Mouse (Mus musculus): ENCODE data around the gene Zscan10. TPM values are rescaled to one million over a fixed set of nuclear protein-coding genes. Genes with fewer than 3 reads are reported as not detected.

The Zscan10 gene
- polyA plus RNA-seq, 1 experiment from 2014 or later = not detected

DNA sequence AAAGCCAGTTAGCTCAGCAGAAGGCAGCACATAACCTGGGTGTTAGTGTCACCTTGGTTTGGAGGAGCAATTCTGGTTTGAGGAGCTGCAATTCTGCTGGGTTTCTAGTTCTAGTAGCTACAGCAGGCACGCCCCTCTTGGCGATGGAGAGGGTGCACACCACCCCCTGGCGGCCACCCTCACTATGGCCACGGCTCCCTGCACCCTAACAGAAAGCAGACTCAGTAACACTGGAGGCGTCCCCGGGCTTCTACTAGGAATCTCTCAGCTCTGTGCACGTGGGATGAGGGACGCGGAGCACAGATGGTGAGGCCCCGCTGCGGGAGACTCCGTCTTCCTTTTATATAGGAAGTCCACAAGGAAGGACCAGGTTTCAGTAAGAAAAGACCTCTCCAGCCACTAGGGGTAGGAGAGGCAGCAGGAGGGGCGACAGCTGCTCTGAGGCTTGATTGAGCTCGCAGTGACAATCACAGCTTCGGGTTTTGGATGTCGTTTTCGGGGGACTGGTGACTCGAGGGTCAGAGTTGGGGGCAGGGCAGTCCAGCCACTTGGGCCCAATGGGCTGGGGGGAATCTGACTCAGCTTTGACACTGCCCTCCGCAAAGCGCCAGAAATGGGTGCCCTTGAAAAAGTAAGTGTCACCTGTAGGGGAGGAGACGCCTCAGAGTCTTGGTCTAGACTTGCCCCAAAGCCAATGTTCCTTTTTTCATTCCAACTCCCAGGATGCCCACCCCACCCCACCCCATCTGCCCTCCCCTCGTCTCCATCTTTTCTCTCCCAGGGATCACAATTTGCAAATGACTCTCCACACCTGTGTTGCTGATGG lies 29.8 kb downstream of the Zscan10 start:
- no peak for DNase-seq (ENCODE audit: low read depth, low spot score)
- peaks cover 7% of the 10 kb centered on the region for H3K27me3 ChIP-seq
- peak; percentile 94 for ATAC-seq
- CTCF ChIA-PET = interaction anchor here (0.8 to 2.0 kb wide), 11 partner anchors 9 to 78 kb away, joined by 3 to 9 read pairs (median 4); partner anchors contain the start of gene Bicdl2
- TF ChIP-seq CTCF (IDR thresholded peaks at IDR 0.05) = peak; percentile 97
- POLR2A ChIA-PET = no interaction called here
- in situ Hi-C loops (cut with MboI; ENCODE audit: low pct_unique_long_range_greater_than_20kb) = no loop called here

DNA sequence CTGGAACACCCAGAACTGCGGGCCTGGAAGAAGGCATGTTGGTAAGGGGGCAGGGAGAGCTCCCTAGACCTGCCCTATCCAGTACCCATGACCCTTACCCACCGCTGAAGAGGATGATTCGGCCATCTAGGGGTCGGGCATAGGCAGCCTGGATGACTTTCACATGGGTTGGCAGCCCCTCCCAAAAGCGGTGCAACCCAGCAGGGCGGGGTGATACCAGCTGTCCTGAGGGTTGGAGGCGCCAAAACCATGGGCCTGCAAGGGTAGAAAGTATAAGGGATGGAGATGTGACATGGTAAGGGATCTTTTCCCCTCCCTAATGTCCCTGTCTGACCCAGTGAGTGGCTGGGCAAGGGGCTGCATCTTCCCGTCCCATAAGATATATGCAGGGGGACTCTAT lies 30.6 kb downstream of the Zscan10 start:
- ChIA-PET POLR2A (no interaction called here), CTCF (interaction anchor here (2.0 kb wide), 1 partner anchor 21 kb away, joined by 6 read pairs; no protein-coding TSS in a partner anchor)
- in situ Hi-C loops (cut with MboI; ENCODE audit: low pct_unique_long_range_greater_than_20kb) = no loop called here
- ATAC-seq (no peak), DNase-seq (ENCODE audit: low read depth, low spot score) (no peak)
- no peak for TF ChIP-seq CTCF (IDR thresholded peaks at IDR 0.05)
- peaks cover 7% of the 10 kb centered on the region for H3K27me3 ChIP-seq

DNA sequence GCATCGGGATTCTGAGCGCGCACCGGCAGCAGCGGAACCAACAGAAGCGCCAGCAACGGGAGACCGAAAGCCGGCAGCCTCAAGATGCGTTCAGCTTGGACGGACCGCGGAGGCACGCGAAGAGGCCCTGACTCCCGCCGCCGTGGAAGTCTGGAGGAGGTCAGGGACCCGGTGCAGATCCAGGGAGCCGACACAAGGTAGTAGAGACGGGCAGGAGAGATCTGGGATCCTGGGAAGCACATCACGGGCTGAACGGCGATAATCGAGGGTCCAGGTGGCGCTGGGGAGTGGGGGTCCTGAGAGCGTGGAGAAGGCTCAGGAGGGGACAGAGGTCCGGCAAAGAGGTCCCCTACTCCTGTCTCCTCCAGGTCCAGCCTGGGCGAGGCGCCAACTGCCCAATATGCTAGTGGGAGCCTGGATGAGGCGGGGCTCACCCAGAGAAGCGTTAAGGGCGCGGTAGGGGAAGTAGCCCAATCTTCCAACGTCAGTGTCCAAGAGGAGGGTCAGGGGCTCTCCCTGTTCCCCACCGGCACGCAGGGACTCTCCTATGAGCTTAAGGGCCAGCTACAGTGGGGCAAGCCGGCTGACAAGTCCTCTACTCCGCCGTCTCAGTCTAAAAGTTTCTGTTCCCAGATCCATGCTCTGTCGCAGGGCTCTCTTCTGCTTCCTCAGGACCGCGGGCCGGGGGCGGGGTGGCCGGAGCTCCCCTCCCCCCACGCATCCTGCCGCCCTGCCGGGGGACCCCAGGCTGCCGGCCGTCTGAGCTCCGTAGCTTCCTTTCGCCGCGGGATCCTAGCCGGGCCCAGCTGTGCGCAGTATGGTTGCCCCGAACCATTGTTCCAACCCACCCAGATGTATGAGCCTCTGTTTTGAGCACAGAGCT lies 44.2 kb downstream of the Zscan10 start, which contains the start of gene Mmp25:
Mmp25 (minus strand) TSS at position 665 of the 883 bp plus-strand sequence.
- no peak for TF ChIP-seq CTCF (IDR thresholded peaks at IDR 0.05)
- in situ Hi-C loops (cut with MboI; ENCODE audit: low pct_unique_long_range_greater_than_20kb) = no loop called here
- ATAC-seq = no peak
- CTCF ChIA-PET = no interaction called here
- DNase-seq (ENCODE audit: low read depth, low spot score) = no peak
- POLR2A ChIA-PET = interaction anchor here (0.6 kb wide), 1 partner anchor 464 kb away, joined by 3 read pairs; no protein-coding TSS in a partner anchor
- no peaks in the 10 kb centered on the region for H3K27me3 ChIP-seq

DNA sequence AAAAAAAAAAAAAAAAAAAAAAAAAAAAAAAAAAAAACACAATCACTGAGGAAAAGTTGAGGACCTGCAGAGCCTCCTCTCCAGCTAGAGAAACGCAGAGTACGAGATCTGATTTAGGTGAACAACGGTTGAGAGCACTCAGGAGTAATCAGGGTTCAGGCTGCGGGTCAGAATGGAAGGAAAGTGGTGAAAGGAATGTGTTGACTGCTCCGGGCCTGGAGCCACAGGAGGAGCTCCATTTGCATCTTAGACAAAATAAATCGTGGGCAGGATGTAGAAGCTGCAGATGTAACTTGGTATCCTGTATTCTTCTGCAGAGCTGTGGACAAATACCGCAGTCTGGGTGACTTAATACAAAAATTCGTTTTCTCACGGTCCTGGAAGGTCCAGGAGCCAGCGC lies 45.2 kb downstream of the Zscan10 start:
- CTCF ChIA-PET = no interaction called here
- POLR2A ChIA-PET = interaction anchor here (0.6 kb wide), 1 partner anchor 463 kb away, joined by 3 read pairs; no protein-coding TSS in a partner anchor
- DNase-seq (ENCODE audit: low read depth, low spot score) (no peak), ATAC-seq (no peak)
- no peak for TF ChIP-seq CTCF (IDR thresholded peaks at IDR 0.05)
- no peaks in the 10 kb centered on the region for H3K27me3 ChIP-seq
- in situ Hi-C loops (cut with MboI; ENCODE audit: low pct_unique_long_range_greater_than_20kb) = no loop called here

DNA sequence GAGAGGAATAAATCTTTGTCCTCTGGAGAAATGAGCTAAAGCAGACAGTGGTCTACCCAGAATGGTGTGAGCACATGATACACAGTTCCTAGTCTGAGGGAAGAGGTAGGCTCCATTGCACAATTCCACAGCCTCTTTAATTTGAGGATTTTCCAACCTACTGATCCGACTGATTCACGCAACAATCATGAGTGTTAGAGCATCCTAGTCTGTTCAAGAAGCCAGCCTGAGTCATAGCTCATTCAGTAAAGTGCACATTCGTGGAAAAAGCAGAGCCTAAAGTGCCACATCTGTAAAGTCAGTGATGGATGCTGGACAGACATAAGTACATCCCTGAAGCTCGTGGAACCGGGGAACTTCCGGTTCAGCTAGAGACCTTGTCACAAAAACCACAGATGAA lies 50.7 kb downstream of the Zscan10 start:
- ChIA-PET POLR2A (interaction anchor here (1.5 kb wide), 1 partner anchor 25 kb away, joined by 3 read pairs; no protein-coding TSS in a partner anchor), CTCF (interaction anchor here (0.9 to 1.9 kb wide), 5 partner anchors 9 to 55 kb away, joined by 3 to 12 read pairs (median 5); partner anchors contain the start of gene Bicdl2)
- in situ Hi-C loops (cut with MboI; ENCODE audit: low pct_unique_long_range_greater_than_20kb) = no loop called here
- ATAC-seq (peak; percentile 93), DNase-seq (ENCODE audit: low read depth, low spot score) (peak; percentile 85)
- no peak for TF ChIP-seq CTCF (IDR thresholded peaks at IDR 0.05)
- H3K27me3 ChIP-seq = no peaks in the 10 kb centered on the region

DNA sequence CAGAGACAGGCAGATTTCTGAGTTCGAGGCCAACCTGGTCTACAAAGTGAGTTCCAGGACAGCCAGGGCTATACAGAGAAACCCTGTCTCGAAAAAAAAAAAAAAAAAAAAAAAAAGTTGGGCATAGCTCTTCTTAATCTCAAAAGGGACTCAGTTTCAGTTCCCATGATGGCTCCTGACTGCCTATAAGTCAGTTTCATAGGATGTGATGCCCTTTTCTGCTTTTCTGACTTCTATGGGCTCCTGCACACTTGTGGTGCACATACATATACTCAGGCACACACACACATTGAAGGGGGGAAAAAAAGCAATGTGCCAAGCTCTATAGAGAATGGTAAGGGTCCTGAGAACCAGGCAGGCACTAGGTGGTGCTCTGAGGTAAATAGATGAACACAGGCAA lies 52.7 kb downstream of the Zscan10 start:
- TF ChIP-seq CTCF (IDR thresholded peaks at IDR 0.05) = no peak
- ATAC-seq = no peak
- ChIA-PET CTCF (interaction anchor here (0.8 to 1.1 kb wide), 2 partner anchors 11 to 86 kb away, joined by 3 read pairs; no protein-coding TSS in a partner anchor), POLR2A (interaction anchor here (1.1 kb wide), 1 partner anchor 47 kb away, joined by 3 read pairs; no protein-coding TSS in a partner anchor)
- DNase-seq (ENCODE audit: low read depth, low spot score) = no peak
- in situ Hi-C loops (cut with MboI; ENCODE audit: low pct_unique_long_range_greater_than_20kb) = no loop called here
- H3K27me3 ChIP-seq = no peaks in the 10 kb centered on the region

DNA sequence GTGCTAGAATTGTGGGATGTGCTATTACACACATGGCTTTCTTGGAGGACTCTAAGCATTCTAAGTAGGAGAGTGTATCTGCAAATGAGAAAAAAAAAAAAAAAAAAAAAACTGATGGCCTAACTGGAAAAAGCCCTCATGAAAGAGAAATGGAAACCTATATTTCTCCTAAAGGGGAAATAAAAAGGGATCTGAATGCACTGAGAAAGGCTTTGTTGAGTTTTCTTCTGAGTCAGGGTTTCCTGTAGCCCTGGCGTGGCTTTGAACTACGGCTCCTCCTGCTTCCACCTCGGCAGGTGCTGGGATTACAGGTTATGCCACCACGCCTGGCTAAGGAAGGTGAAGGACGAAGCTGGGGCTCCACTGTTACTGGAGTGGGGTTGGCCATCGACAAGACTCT lies 53.3 kb downstream of the Zscan10 start:
- in situ Hi-C loops (cut with MboI; ENCODE audit: low pct_unique_long_range_greater_than_20kb) = no loop called here
- POLR2A ChIA-PET = interaction anchor here (1.1 kb wide), 1 partner anchor 47 kb away, joined by 3 read pairs; no protein-coding TSS in a partner anchor
- no peaks in the 10 kb centered on the region for H3K27me3 ChIP-seq
- no peak for TF ChIP-seq CTCF (IDR thresholded peaks at IDR 0.05)
- DNase-seq (ENCODE audit: low read depth, low spot score) = no peak
- CTCF ChIA-PET = interaction anchor here (1.1 kb wide), 1 partner anchor 87 kb away, joined by 3 read pairs; no protein-coding TSS in a partner anchor
- ATAC-seq = no peak

DNA sequence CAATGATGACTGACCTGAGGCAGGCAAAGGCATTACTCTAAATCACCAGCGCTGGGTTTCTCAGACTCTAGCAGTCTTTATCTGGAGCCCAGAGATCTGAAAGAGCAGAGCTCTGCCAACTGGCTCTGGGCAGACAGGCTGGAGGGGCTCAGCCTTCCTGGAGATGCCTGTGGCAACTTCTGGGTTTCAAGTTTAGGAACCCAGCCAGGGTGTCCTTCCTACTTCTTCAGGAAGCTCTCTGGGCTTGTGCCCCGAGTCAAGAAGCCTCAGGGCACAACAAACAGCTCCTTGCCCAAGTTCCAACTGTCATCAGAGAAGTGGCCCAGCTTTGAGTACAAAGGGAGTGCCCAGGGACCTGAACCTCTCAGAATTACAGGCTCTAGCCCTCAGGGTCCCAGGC lies 53.8 kb downstream of the Zscan10 start:
- ATAC-seq = no peak
- ChIA-PET POLR2A (no interaction called here), CTCF (no interaction called here)
- no peak for DNase-seq (ENCODE audit: low read depth, low spot score)
- TF ChIP-seq CTCF (IDR thresholded peaks at IDR 0.05) = no peak
- in situ Hi-C loops (cut with MboI; ENCODE audit: low pct_unique_long_range_greater_than_20kb) = no loop called here
- H3K27me3 ChIP-seq = no peaks in the 10 kb centered on the region

DNA sequence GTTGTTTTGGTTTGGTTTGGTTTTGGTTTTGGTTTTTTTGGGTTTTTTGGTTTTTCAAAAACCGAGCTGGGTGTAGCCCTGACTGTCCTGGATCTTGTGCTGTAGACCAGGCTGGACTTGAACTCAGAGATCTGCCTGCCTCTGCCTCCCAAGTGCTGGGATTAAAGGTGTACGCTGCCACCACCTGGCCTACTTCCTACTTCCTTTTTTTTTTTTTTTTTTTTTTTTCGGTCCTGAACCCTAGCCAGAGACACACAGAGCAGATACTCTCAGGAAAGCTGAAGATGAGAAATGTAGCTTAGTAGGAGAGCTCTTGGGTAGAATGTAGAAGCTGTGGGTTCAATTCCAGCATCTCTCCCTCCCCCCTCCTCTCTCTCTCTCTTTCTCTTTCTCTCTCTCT lies 57.8 kb downstream of the Zscan10 start:
- in situ Hi-C loops (cut with MboI; ENCODE audit: low pct_unique_long_range_greater_than_20kb) = no loop called here
- DNase-seq (ENCODE audit: low read depth, low spot score) (no peak), ATAC-seq (no peak)
- POLR2A ChIA-PET = interaction anchor here (0.7 kb wide), 1 partner anchor 103 kb away, joined by 4 read pairs; no protein-coding TSS in a partner anchor
- H3K27me3 ChIP-seq = no peaks in the 10 kb centered on the region
- CTCF ChIA-PET = interaction anchor here (0.7 to 2.0 kb wide), 6 partner anchors 11 to 90 kb away, joined by 3 to 9 read pairs (median 4); no protein-coding TSS in a partner anchor
- TF ChIP-seq CTCF (IDR thresholded peaks at IDR 0.05) = no peak
